Mouse (Mus musculus) inflammation-experienced regulatory T-cells, adult 6 months (primary cell): ENCODE results near the gene Speer4d. TPM values are rescaled to one million over a fixed set of nuclear protein-coding genes. Genes with fewer than 3 reads are reported as not detected.
"Not testable (repeated sequence)": the region's sequence is repeated elsewhere in the genome, so short reads cannot be mapped to it uniquely, and the experiment has no call there.

Experiments used
- ATAC-seq: one replicate; pipeline ENCODE4 v1.8.0; 2017
- polyA plus RNA-seq, 3 experiments: library from polyadenylated mRNA; unstranded; fragments of 100-300 nt; shearing (Covaris generic); gene quantifications; one replicate each; pipeline ENCODE4 v1.2.1; 2017

Gene Speer4d
- polyA plus RNA-seq: not detected

DNA sequence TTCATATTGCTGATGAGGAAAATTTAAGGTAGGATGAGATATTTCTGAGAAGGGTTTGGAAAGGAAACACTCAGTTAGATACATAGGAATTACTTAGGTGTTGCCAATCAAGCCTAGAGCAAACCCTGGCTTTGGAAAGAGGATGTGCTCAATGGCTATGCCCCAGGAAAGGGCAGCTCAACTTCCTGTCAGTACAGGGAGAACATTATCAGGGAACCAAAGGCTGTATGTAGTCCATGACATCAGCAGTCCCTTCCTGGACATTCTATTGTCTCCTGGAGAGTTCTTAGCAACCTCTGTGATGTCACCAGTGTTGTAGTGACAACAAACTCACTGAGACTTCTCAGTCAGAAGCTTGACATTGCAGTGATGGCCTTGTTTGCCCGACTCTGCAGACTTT, at the start of gene Speer4d:
TSS of gene Speer4d (plus strand) at position 301 of the 400 bp plus-strand sequence.
- not testable (repeated sequence) for ATAC-seq

GRCm38 (mm10) chr5:15573735-15574134, 45.1 kb upstream of the Speer4d start:
- ATAC-seq: not testable (repeated sequence)

DNA sequence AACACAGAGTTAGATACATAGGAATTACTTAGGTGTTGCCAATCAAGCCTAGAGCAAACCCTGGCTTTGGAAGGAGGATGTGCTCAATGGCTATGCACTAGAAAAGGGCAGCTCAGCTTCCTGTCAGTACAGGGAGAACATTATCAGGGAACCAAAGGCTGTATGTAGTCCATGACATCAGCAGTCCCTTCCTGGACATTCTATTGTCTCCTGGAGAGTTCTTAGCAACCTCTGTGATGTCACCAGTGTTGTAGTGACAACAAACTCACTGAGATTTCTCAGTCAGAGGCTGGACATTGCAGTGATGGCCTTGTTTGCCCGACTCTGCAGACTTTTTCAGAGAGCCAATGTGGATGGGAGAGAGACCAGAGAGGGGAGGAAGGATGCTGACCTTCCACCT, 41.8 kb upstream of the Speer4d start, which contains the start of gene Gm21083:
TSS of gene Gm21083 (plus strand) at position 301 of the 400 bp plus-strand sequence.
- ATAC-seq: not testable (repeated sequence)

DNA sequence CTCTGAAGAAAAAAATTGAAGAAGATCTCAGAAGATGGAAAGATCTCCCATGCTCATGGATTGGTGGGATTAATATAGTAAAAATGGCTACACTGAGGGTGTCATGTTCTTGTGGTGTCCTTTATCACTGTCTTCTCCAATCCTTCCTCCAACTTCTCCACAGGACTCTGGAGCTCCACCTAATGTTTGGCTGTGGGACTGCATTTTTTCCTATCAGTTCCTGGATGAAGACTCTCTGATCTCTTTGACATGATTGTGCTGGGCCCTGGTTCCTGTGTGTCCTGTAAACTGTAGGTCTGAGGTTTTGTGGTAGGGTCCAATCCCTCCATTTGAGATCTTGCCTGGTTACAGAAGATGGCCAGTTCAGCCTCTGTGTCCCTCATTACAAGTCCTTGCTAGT, 32.5 kb upstream of the Speer4d start:
- ATAC-seq: not testable (repeated sequence)

DNA sequence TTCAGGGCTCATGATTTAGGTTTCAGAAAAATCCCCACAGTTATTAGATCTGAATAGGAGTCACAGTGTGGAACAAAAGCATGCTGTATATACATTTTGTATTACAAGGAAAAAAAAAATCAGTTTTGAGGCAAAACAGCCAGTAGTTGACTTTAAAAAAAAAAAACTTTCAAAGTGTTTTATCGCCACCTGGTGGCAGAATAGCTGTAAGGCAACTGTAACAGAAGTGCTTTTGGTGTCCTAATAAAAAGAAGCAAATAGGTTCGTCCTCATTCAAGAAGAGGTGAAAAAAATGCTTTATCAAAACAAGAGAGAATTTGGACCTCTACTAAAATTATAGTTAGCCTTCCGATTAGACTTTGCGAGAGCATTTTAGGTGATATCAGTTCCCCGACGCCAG, 30.6 kb upstream of the Speer4d start:
- not testable (repeated sequence) for ATAC-seq

- ATAC-seq: not testable (repeated sequence)
Measured at GRCm38 (mm10) chr5:15590635-15591034, 28.2 kb upstream of the Speer4d start.

DNA sequence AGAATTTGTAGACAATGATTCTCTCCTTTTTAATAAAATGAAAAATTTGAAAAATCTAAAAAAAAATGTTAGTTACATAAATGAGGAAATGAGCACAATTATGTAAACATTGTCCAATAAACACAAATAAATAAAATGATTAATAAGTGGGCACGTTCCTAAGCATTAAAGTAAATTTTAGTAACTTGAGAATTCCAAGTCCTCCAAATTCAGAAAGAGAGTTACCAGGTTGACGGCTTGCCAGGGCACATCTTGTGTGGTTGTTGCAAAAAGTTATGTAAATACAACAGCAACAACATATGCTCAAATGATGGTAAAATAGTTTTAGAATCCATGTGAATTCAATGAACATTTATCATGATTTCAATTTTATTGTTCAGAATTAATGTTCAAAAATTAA, 27.3 kb upstream of the Speer4d start:
- ATAC-seq: not testable (repeated sequence)

DNA sequence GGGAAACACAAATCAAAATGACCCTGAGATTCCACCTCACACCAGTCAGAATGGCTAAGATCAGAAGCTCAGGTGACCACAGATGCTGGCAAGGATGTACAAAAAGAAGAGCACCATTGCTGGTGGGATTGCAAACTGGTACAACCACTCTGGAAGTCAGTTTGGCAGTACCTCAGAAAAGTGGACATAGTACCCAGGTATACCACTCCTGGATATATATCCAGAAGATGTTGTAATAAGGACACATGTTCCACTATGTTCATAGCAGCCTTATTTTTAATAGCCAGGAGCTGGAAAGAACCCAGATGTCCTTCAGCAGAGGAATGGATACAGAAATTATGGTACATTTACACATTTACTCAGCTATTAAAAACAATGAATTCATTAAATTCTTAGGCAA, 20.0 kb upstream of the Speer4d start:
- ATAC-seq: not testable (repeated sequence)

GRCm38 (mm10) chr5:15600342-15600741, 18.5 kb upstream of the Speer4d start:
- ATAC-seq: not testable (repeated sequence)

DNA sequence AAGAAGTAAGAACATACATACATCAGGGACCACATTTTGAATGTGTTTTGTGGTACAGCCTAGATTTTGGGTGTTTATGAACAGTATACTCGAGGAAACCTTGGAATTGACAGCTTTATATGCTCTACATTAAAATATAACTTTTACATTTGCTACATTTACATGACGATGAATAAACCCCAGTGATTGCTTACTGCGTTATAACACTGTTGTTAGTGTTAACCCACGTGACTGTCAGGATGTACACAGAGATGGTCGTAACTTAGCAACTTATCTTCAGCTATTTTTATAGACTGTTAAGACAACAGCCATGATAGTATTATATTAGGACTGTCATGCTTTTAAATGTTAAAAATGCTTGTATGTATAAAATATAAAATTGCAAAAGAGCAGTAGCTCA, 17.4 kb upstream of the Speer4d start:
- ATAC-seq: not testable (repeated sequence)

GRCm38 (mm10) chr5:15601960-15602359, 16.9 kb upstream of the Speer4d start:
- ATAC-seq: not testable (repeated sequence)

- ATAC-seq: not testable (repeated sequence)
Measured at GRCm38 (mm10) chr5:15602424-15602947, 16.4 kb upstream of the Speer4d start.

- ATAC-seq: not testable (repeated sequence)
Measured at GRCm38 (mm10) chr5:15603008-15603407, 15.9 kb upstream of the Speer4d start.

- not testable (repeated sequence) for ATAC-seq
Measured at GRCm38 (mm10) chr5:15603585-15603984, 15.3 kb upstream of the Speer4d start.

- not testable (repeated sequence) for ATAC-seq
Measured at GRCm38 (mm10) chr5:15606677-15607076, 12.2 kb upstream of the Speer4d start.

DNA sequence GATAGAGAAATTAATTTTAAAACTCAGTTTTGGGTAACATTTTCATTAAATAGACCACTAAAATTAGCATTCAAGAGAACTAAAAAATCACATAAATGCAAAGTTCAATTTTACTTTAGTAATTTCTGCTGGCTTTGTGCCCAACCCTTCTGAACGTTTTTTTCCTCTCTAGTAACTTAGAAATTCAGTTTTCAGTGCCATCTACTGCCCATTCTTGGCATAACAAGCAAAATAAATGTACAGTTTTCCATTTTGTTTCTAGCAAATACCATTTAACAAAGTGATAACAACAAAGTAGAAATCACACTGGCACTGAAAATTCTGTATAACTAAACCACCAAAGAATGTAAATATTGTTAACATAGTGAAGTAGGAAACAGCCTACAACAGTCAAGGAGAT, 8.2 kb upstream of the Speer4d start:
- ATAC-seq: not testable (repeated sequence)

GRCm38 (mm10) chr5:15616195-15616594, 2.7 kb upstream of the Speer4d start:
- not testable (repeated sequence) for ATAC-seq

DNA sequence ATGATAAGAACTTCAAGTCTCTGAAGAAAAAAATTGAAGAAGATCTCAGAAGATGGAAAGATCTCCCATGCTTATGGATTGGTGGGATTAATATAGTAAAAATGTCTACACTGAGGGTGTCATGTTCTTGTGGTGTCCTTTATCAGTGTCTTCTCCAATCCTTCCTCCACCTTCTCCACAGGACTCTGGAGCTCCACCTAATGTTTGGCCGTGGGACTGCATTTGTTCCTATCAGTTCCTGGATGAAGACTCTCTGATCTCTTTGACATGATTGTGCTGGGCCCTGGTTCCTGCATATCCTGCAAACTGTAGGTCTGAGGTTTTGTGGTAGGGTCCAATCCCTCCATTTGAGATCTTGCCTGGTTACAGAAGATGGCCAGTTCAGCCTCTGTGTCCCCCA, 9.3 kb downstream of the Speer4d start:
- not testable (repeated sequence) for ATAC-seq

DNA sequence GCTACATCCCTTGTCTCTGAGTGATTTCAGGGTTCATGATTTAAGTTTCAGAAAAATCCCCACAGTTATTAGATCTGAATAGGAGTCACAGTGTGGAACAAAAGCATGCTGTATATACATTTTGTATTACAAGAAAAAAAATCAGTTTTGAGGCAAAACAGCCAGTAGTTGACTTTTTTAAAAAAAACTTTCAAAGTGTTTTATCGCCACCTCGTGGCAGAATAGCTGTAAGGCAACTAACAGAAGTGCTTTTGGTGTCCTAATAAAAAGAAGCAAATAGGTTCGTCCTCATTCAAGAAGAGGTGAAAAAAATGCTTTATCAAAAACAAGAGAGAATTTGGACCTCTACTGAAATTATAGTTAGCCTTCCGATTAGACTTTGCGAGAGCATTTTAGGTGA, 11.2 kb downstream of the Speer4d start:
- ATAC-seq: not testable (repeated sequence)

DNA sequence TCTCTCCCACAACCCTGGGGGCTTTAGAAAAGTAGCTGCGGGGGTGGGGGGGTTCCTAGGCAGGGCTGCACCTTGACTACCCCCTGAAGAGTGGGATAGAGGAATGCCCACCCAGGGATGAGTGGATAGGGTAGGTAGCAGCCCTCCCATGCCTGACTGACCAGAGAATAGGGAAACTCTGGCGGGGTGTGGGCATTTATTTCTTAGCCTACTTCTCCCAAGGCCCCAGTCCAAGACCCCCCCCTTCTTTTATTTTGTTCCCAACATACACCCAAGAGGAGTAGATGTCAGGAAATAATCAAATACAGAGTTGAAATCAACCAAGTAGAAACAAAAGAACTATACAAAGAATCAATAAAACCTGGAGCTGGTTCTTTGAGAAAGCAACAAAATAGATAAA, 18.8 kb downstream of the Speer4d start:
- ATAC-seq: not testable (repeated sequence)

DNA sequence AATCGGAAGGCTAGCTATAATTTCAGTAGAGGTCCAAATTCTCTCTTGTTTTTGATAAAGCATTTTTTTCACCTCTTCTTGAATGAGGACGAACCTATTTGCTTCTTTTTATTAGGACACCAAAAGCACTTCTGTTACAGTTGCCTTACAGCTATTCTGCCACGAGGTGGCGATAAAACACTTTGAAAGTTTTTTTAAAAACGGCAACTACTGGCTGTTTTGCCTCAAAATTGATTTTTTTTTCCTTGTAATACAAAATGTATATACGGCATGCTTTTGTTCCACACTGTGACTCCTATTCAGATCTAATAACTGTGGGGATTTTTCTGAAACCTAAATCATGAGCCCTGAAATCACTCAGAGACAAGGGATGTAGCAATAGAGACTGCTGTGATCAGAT, 26.8 kb downstream of the Speer4d start:
- ATAC-seq: not testable (repeated sequence)

- ATAC-seq: not testable (repeated sequence)
Measured at GRCm38 (mm10) chr5:15652334-15652733, 33.5 kb downstream of the Speer4d start.

DNA sequence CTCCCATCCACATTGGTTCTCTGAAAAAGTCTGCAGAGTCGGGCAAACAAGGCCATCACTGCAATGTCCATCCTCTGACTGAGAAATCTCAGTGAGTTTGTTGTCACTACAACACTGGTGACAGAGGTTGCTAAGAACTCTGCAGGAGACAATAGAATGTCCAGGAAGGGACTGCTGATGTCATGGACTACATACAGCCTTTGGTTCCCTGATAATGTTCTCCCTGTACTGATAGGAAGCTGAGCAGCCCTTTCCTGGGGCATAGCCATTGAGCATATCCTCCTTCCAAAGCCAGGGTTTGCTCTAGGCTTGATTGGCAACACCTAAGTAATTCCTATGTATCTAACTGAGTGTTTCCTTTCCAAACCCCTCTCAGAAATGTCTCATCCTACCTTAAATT, 38.1 kb downstream of the Speer4d start, which contains the start of gene 4930572O03Rik:
TSS of gene 4930572O03Rik (minus strand) at position 101 of the 400 bp plus-strand sequence.
- ATAC-seq: not testable (repeated sequence)

GRCm38 (mm10) chr5:15663847-15664246, 45.0 kb downstream of the Speer4d start:
- ATAC-seq: not testable (repeated sequence)

DNA sequence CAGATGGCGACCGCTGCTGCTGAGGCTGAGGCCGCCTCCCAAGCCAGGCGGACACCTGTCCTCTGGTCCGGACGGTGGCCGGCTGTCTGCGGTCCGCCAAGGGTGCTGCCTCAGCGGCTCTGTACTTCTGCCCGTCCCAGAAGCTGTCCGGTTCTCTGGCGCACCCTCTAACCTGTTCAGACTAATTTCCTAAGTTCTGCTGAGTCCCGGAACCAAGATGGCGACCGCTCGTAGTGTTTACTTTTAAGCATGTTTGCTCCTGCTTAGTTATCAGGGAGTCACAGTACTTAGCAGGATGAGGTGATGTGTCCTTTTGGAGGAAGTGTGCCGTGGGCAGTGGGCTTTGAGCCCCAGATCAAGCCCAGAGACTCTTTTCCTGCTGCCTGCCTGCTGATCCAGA, 51.9 kb downstream of the Speer4d start:
- ATAC-seq: not testable (repeated sequence)
